Mouse (Mus musculus): ENCODE results near the gene Cep135.

Cep135 gene

GRCm38 (mm10) chr5:76588551-76589283, at the start of gene Cep135:
Gene Cep135, plus strand, starts transcription at chr5:76588698.
- peak; percentile 76 to 84 for DNase-seq (ENCODE audit: low spot score in 2 of 2)

- peak in 1 of 2 experiments; percentile 29 for DNase-seq (ENCODE audit: low spot score in 2 of 2)
Measured at GRCm38 (mm10) chr5:76540181-76540580, 48.3 kb upstream of the Cep135 start.

- DNase-seq (ENCODE audit: low spot score in 2 of 2): no peak
Measured at GRCm38 (mm10) chr5:76540842-76541241, 47.7 kb upstream of the Cep135 start.

- DNase-seq (ENCODE audit: low spot score in 2 of 2): no peak
Measured at GRCm38 (mm10) chr5:76543200-76543599, 45.3 kb upstream of the Cep135 start.

- DNase-seq (ENCODE audit: low spot score in 2 of 2): no peak
Measured at GRCm38 (mm10) chr5:76550426-76550825, 38.1 kb upstream of the Cep135 start.

GRCm38 (mm10) chr5:76565321-76565720, 23.2 kb upstream of the Cep135 start:
- DNase-seq (ENCODE audit: low spot score in 2 of 2): peak; percentile 19 to 27

- no peak for DNase-seq (ENCODE audit: low spot score in 2 of 2)
Measured at GRCm38 (mm10) chr5:76574251-76574650, 14.2 kb upstream of the Cep135 start.

GRCm38 (mm10) chr5:76577026-76577425, 11.5 kb upstream of the Cep135 start:
- no peak for DNase-seq (ENCODE audit: low spot score in 2 of 2)

GRCm38 (mm10) chr5:76585378-76585777, 3.1 kb upstream of the Cep135 start:
- no peak for DNase-seq (ENCODE audit: low spot score in 2 of 2)

- no peak for DNase-seq (ENCODE audit: low spot score in 2 of 2)
Measured at GRCm38 (mm10) chr5:76589311-76589710, 813 bp downstream of the Cep135 start.

- DNase-seq (ENCODE audit: low spot score in 2 of 2): no peak
Measured at GRCm38 (mm10) chr5:76590009-76590408, 1.5 kb downstream of the Cep135 start.

GRCm38 (mm10) chr5:76591885-76592284, 3.4 kb downstream of the Cep135 start:
- no peak for DNase-seq (ENCODE audit: low spot score in 2 of 2)

GRCm38 (mm10) chr5:76609702-76610370, 21.3 kb downstream of the Cep135 start:
- DNase-seq (ENCODE audit: low spot score in 2 of 2): no peak

GRCm38 (mm10) chr5:76612867-76613499, 24.5 kb downstream of the Cep135 start:
- no peak for DNase-seq (ENCODE audit: low spot score in 2 of 2)

GRCm38 (mm10) chr5:76615276-76615675, 26.8 kb downstream of the Cep135 start:
- DNase-seq (ENCODE audit: low spot score in 2 of 2): no peak

- DNase-seq (ENCODE audit: low spot score in 2 of 2): no peak
Measured at GRCm38 (mm10) chr5:76616196-76616747, 27.8 kb downstream of the Cep135 start.

- DNase-seq (ENCODE audit: low spot score in 2 of 2): no peak
Measured at GRCm38 (mm10) chr5:76618750-76619149, 30.3 kb downstream of the Cep135 start.

GRCm38 (mm10) chr5:76623759-76624158, 35.3 kb downstream of the Cep135 start:
- no peak for DNase-seq (ENCODE audit: low spot score in 2 of 2)

GRCm38 (mm10) chr5:76627770-76628169, 39.3 kb downstream of the Cep135 start:
- DNase-seq (ENCODE audit: low spot score in 2 of 2): no peak

GRCm38 (mm10) chr5:76634012-76634411, 45.5 kb downstream of the Cep135 start:
- no peak for DNase-seq (ENCODE audit: low spot score in 2 of 2)

GRCm38 (mm10) chr5:76635592-76635991, 47.1 kb downstream of the Cep135 start:
- DNase-seq (ENCODE audit: low spot score in 2 of 2): no peak

GRCm38 (mm10) chr5:76642076-76642475, 53.6 kb downstream of the Cep135 start:
- no peak for DNase-seq (ENCODE audit: low spot score in 2 of 2)
